Mouse (Mus musculus) cerebellum, postnatal 10 days (tissue): ENCODE measurements around the gene Gpam.

ENCODE experiments used
- DNase-seq, 2 experiments: peaks; one replicate each; pipeline ENCODE4 v3.0.0; 2021; ENCODE audit warnings: mixed read lengths in 2 of 2

Gene Gpam

GRCm38 (mm10) chr19:55137884-55138283 lies 10.8 kb upstream of the Gpam start:
- DNase-seq: peak in 1 of 2 experiments; percentile 18

GRCm38 (mm10) chr19:55136693-55137427 lies 9.8 kb upstream of the Gpam start:
- DNase-seq: peak in 1 of 2 experiments; percentile 21

- DNase-seq: no peak
Observed at GRCm38 (mm10) chr19:55135918-55136317, 8.9 kb upstream of the Gpam start.

GRCm38 (mm10) chr19:55134521-55134920 lies 7.5 kb upstream of the Gpam start:
- no peak for DNase-seq

GRCm38 (mm10) chr19:55132476-55132875 lies 5.4 kb upstream of the Gpam start:
- no peak for DNase-seq

GRCm38 (mm10) chr19:55131747-55132146 lies 4.7 kb upstream of the Gpam start:
- no peak for DNase-seq

GRCm38 (mm10) chr19:55128469-55128868 lies 1.4 kb upstream of the Gpam start:
- DNase-seq: no peak

GRCm38 (mm10) chr19:55125456-55125855 lies 1.6 kb downstream of the Gpam start:
- DNase-seq: no peak

- peak; percentile 27 to 38 for DNase-seq
Observed at GRCm38 (mm10) chr19:55123001-55123536, 4.0 kb downstream of the Gpam start.

GRCm38 (mm10) chr19:55122351-55122980 lies 4.6 kb downstream of the Gpam start:
- peak in 1 of 2 experiments; percentile 38 for DNase-seq

GRCm38 (mm10) chr19:55121836-55122235 lies 5.2 kb downstream of the Gpam start:
- no peak for DNase-seq

GRCm38 (mm10) chr19:55120518-55121244 lies 6.4 kb downstream of the Gpam start:
- no peak for DNase-seq

GRCm38 (mm10) chr19:55119541-55119940 lies 7.5 kb downstream of the Gpam start:
- no peak for DNase-seq

GRCm38 (mm10) chr19:55117991-55118390 lies 9.0 kb downstream of the Gpam start:
- DNase-seq: no peak

GRCm38 (mm10) chr19:55117059-55117815 lies 9.8 kb downstream of the Gpam start:
- DNase-seq: no peak

- DNase-seq: no peak
Observed at GRCm38 (mm10) chr19:55115532-55115931, 11.5 kb downstream of the Gpam start.

- DNase-seq: no peak
Observed at GRCm38 (mm10) chr19:55114825-55115395, 12.1 kb downstream of the Gpam start.

GRCm38 (mm10) chr19:55107896-55108295 lies 19.1 kb downstream of the Gpam start:
- no peak for DNase-seq

- DNase-seq: no peak
Observed at GRCm38 (mm10) chr19:55105969-55106368, 21.1 kb downstream of the Gpam start.

- DNase-seq: peak; percentile 40 to 48
Observed at GRCm38 (mm10) chr19:55103081-55103830, 23.8 kb downstream of the Gpam start.

GRCm38 (mm10) chr19:55101659-55102058 lies 25.4 kb downstream of the Gpam start:
- no peak for DNase-seq
